Mouse (Mus musculus): ENCODE results near the gene 1700023F06Rik.

DNA sequence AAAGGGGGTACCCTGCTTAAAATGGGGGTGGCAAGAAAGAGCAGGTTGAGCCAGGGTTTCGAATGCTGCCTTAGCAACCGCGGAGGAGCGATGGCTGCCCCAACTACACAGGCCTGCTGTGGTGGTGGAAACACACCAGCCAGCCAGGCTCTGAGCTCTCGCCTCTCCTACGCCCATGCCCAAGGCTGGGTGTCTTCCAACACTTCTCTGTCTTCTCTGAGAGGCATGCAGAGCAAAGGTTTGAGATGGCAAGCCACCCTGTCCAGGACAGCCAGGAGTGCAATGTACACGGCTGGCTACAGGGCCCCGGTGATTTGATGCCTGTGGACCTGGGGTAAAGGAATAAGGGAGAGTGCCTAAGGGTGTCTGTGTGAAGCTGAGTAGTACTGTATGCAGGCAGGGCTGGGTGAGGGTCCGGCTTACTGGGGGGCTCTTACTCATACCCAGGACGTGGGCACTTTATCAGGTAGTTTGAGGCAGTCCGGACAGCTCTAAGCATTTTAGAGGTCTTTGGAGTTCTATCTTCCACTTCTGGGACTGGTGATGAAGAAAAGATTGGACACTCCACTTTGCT is 34.5 kb downstream of the 1700023F06Rik start:
- TF ChIP-seq CTCF (IDR thresholded peaks at IDR 0.05; ENCODE audit: extremely low read depth, insufficient read length, insufficient replicate concordance, low read depth, low read length) (no peak), POLR2A (IDR thresholded peaks at IDR 0.05; ENCODE audit: low read depth, low read length) (no peak)
